Mouse (Mus musculus) forebrain, postnatal 0 days (tissue): ENCODE measurements around the gene Ermp1. TPM values are rescaled to one million over a fixed set of nuclear protein-coding genes. Genes with fewer than 3 reads are reported as not detected.

Source experiments
- ATAC-seq: fragments of 200-750 bp; cut with Nextera tagmentation; 2 replicates; pipeline ENCODE4 v1.8.0; 2017; ENCODE audit warnings: mild to moderate bottlenecking, moderate library complexity
- DNase-seq: peaks from one replicate; pipeline ENCODE4 v3.0.0-alpha.2; 2015
- H3K27ac ChIP-seq: fragments of 300-500 bp; sonication (generic); 2 replicates; pipeline ENCODE4 v1.5.1; 2014; ENCODE audit warnings: low read depth, mild to moderate bottlenecking, antibody characterized with exemption, low read length, moderate library complexity, mixed read lengths
- H3K27me3 ChIP-seq: fragments of 300-500 bp; sonication (generic); 2 replicates; pipeline ENCODE4 v1.6.1; 2014; ENCODE audit warnings: mild to moderate bottlenecking, low read length, mixed read lengths; ENCODE audit not compliant: insufficient read depth
- H3K36me3 ChIP-seq: fragments of 300-500 bp; sonication (generic); 2 replicates; pipeline ENCODE4 v1.6.1; 2014; ENCODE audit warnings: mild to moderate bottlenecking, moderate library complexity; ENCODE audit not compliant: insufficient read depth
- H3K4me1 ChIP-seq: fragments of 300-500 bp; sonication (generic); 2 replicates; pipeline ENCODE4 v1.6.1; 2014; ENCODE audit warnings: antibody characterized with exemption; ENCODE audit not compliant: insufficient read depth
- H3K4me2 ChIP-seq: fragments of 300-500 bp; sonication (generic); 2 replicates; pipeline ENCODE4 v1.6.1; 2014; ENCODE audit warnings: low read depth, mild to moderate bottlenecking, moderate library complexity
- H3K4me3 ChIP-seq: fragments of 300-500 bp; sonication (generic); 2 replicates; pipeline ENCODE4 v1.5.1; 2014; ENCODE audit warnings: low read depth, low read length, mixed read lengths
- H3K9ac ChIP-seq: fragments of 300-500 bp; sonication (generic); 2 replicates; pipeline ENCODE4 v1.6.1; 2014; ENCODE audit warnings: mild to moderate bottlenecking
- H3K9me3 ChIP-seq: fragments of 300-500 bp; sonication (generic); 2 replicates; pipeline ENCODE4 v1.6.1; 2016; ENCODE audit warnings: low read length
- CTCF ChIP-seq: sonication (generic); IDR thresholded peaks from 2 replicates; pipeline ENCODE4 v1.5.1; 2016; ENCODE audit warnings: antibody characterized with exemption, control low read depth, low read depth
- WGBS: fragments of 180-500 bp; shearing (Covaris S2); extraction: QIAGEN DNeasy Blood & Tissue Kit; methylation state at CpG from one replicate; pipeline ENCODE4 v1.1.7; 2014; 5-methylcytosine and 5-hydroxymethylcytosine counted together
- polyA plus RNA-seq: library from polyadenylated mRNA; unstranded; fragments of >200 nt; fragmentation: Nextera tagmentation; extraction: Ambion mirVana; gene quantifications from 2 replicates; pipeline ENCODE4 v1.2.1, GENCODE M21; 2015
- total RNA-seq: library from RNA; depleted of rRNA; stranded (reverse); fragments of >200 nt; gene quantifications from 2 replicates; pipeline ENCODE4 v1.2.3, GENCODE M21; 2014

The Ermp1 gene
- total and polyA plus RNA-seq, 2 experiments from 2014 or later, result 8.2 to 14.0 TPM

- Histone ChIP-seq H3K9ac (no peak overlapping the region), H3K36me3 (no peaks in the 10 kb centered on the region), H3K4me1 (no peaks in the 10 kb centered on the region), H3K27me3 (no peaks in the 10 kb centered on the region), H3K27ac (no peak overlapping the region), H3K4me3 (no peak overlapping the region), H3K4me2 (no peak overlapping the region), H3K9me3 (no peaks in the 10 kb centered on the region)
- DNase-seq (no peak), ATAC-seq (no peak)
- 88% methylated on average over 2 of the region's 2 CpGs for WGBS
- TF ChIP-seq CTCF, result no peak
These were observed 22.9 kb upstream of the Ermp1 start for GRCm38 (mm10) chr19:29671160-29671559.

- ATAC-seq, result no peak
- no peak overlapping the region for H3K27ac ChIP-seq
- no peaks in the 10 kb centered on the region for H3K36me3 ChIP-seq
- DNase-seq, result no peak
- no peak overlapping the region for H3K4me2 ChIP-seq
- H3K4me1 ChIP-seq, result no peaks in the 10 kb centered on the region
- H3K9me3 ChIP-seq, result no peaks in the 10 kb centered on the region
- no peak overlapping the region for H3K4me3 ChIP-seq
- H3K27me3 ChIP-seq, result no peaks in the 10 kb centered on the region
- TF ChIP-seq CTCF, result no peak
- H3K9ac ChIP-seq, result no peak overlapping the region
- WGBS, result 90% methylated on average over 6 of the region's 6 CpGs
These were observed 22.0 kb upstream of the Ermp1 start for GRCm38 (mm10) chr19:29670247-29670646.

- no peak for TF ChIP-seq CTCF
- H3K27ac ChIP-seq, result no peak overlapping the region
- H3K4me2 ChIP-seq, result no peak overlapping the region
- no peak overlapping the region for H3K9ac ChIP-seq
- no peak overlapping the region for H3K4me3 ChIP-seq
- H3K27me3 ChIP-seq, result no peaks in the 10 kb centered on the region
- no peaks in the 10 kb centered on the region for H3K36me3 ChIP-seq
- H3K4me1 ChIP-seq, result no peaks in the 10 kb centered on the region
- ATAC-seq, result no peak
- no peaks in the 10 kb centered on the region for H3K9me3 ChIP-seq
- whole genome bisulfite sequencing, result 90% methylated on average over 7 of the region's 7 CpGs
- no peak for DNase-seq
These were observed 19.9 kb upstream of the Ermp1 start for GRCm38 (mm10) chr19:29668135-29668534.

- Histone ChIP-seq H3K4me3 (no peak overlapping the region), H3K27ac (no peak overlapping the region), H3K4me2 (no peak overlapping the region), H3K36me3 (no peaks in the 10 kb centered on the region), H3K4me1 (no peaks in the 10 kb centered on the region), H3K9me3 (no peaks in the 10 kb centered on the region), H3K27me3 (no peaks in the 10 kb centered on the region), H3K9ac (no peak overlapping the region)
- no peak for TF ChIP-seq CTCF
- DNase-seq (no peak), ATAC-seq (no peak)
- WGBS, result 84% methylated on average over 5 of the region's 5 CpGs
These were observed 18.9 kb upstream of the Ermp1 start for GRCm38 (mm10) chr19:29666965-29667594.

DNA sequence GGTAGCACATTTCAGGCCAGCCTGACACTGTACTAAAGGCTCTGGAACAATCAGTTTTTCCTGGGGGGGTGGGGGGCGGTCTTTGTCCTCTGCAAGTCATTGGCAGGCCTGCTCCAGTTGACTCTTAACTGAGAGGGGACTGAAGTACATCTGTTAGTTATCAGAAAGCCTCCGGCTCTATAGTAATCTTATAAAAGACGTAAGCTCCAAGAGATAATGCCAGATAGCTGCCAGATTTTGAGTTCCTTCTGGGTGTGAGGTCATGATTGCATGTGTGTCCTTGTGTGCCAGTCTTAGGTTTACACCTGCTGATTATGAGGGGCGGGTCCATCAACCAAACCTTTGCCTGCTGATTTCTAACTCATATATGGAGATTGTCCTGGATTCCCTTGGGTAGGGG, 17.9 kb upstream of the Ermp1 start:
- no peak overlapping the region for H3K4me2 ChIP-seq
- H3K9me3 ChIP-seq, result no peaks in the 10 kb centered on the region
- TF ChIP-seq CTCF, result no peak
- DNase-seq (no peak), ATAC-seq (no peak)
- no peak overlapping the region for H3K9ac ChIP-seq
- 88% methylated on average over 4 of the region's 4 CpGs for WGBS
- H3K36me3 ChIP-seq, result no peaks in the 10 kb centered on the region
- H3K4me1 ChIP-seq, result no peaks in the 10 kb centered on the region
- no peak overlapping the region for H3K4me3 ChIP-seq
- H3K27ac ChIP-seq, result no peak overlapping the region
- no peaks in the 10 kb centered on the region for H3K27me3 ChIP-seq

- Histone ChIP-seq H3K36me3 (no peaks in the 10 kb centered on the region), H3K9ac (no peak overlapping the region), H3K4me3 (no peak overlapping the region), H3K27me3 (no peaks in the 10 kb centered on the region), H3K4me2 (no peak overlapping the region), H3K9me3 (no peaks in the 10 kb centered on the region), H3K27ac (no peak overlapping the region), H3K4me1 (no peaks in the 10 kb centered on the region)
- ATAC-seq, result no peak
- no peak for DNase-seq
- WGBS, result 81% methylated on average over 5 of the region's 5 CpGs
- no peak for TF ChIP-seq CTCF
These were observed 16.7 kb upstream of the Ermp1 start for GRCm38 (mm10) chr19:29664934-29665333.

- Histone ChIP-seq H3K9ac (no peak overlapping the region), H3K9me3 (no peaks in the 10 kb centered on the region), H3K27me3 (no peaks in the 10 kb centered on the region), H3K36me3 (no peaks in the 10 kb centered on the region), H3K4me2 (no peak overlapping the region), H3K4me1 (no peaks in the 10 kb centered on the region), H3K27ac (no peak overlapping the region), H3K4me3 (no peak overlapping the region)
- no peak for TF ChIP-seq CTCF
- DNase-seq (no peak), ATAC-seq (no peak)
- WGBS, result 69% methylated on average over 8 of the region's 8 CpGs
These were observed 15.6 kb upstream of the Ermp1 start for GRCm38 (mm10) chr19:29663780-29664179.
